In the genomic region with DNA sequence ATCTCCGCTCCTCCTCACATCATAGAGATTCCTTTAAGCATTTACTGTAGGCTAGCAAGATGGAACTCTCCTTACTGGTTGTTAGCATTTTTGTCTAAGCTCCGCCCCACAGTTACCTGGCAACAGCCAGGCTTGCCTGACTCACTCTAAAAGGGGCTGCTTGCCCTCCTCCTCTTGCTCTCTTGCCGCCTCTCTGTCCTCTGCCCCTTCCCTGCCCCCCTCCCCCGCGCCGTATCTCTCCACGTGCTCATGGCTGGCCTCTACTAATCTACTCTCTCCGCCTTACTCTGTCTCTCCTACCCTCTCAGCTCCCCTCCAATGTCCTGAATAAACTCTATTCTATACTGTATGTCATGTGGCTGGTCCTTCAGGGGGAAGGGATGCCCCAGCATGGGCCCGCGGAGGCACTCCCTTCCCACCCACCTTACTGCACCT, we compare ENCODE assay signal across 8 mouse cellular contexts. TPM values are rescaled to one million over a fixed set of nuclear protein-coding genes. Genes with fewer than 3 reads are reported as not detected.
A peak's percentile ranks its signal among the peaks of the same experiment; 100 is the strongest.
DNase-seq lines count a peak whose midpoint lies in the region; ATAC-seq and TF ChIP-seq lines count a peak whose summit lies in the region.

No protein-coding gene starts in this region.

- TF ChIP-seq EP300 in ES-Bruce4 (IDR thresholded peaks at IDR 0.05; ENCODE audit: insufficient read depth, low read depth, low read length): 0 out of 2 replicates have a peak, but pooled peaks have one; percentile 14

- peak overlapping the region; percentile 31 for H3K4me3 ChIP-seq in heart, embryonic 15.5 days
- H3K4me3 ChIP-seq in ES-Bruce4 (ENCODE audit: low read depth, low read length): peak overlapping the region; percentile 23; the same call in 1 of the 2 replicates
- H3K4me3 ChIP-seq in embryonic facial prominence, embryonic 14.5 days (ENCODE audit: low read depth, low read length): peak overlapping the region; percentile 15
- H3K4me3 ChIP-seq in stomach, embryonic 16.5 days (replicated peaks; ENCODE audit: low read length): no peak overlapping the region

- TF ChIP-seq POLR2A in ES-Bruce4 (IDR thresholded peaks at IDR 0.05; ENCODE audit: insufficient read depth, low read length): no peak

- no peaks in the 10 kb centered on the region for H3K9me3 ChIP-seq in heart, embryonic 15.5 days (replicated peaks)
- no peaks in the 10 kb centered on the region for H3K9me3 ChIP-seq in ES-Bruce4 (replicated peaks; ENCODE audit: control insufficient read depth, insufficient read depth, low read length, poor library complexity, severe bottlenecking)
- no peaks in the 10 kb centered on the region for H3K9me3 ChIP-seq in embryonic facial prominence, embryonic 14.5 days (ENCODE audit: control insufficient read depth, low read length)
- no peaks in the 10 kb centered on the region for H3K9me3 ChIP-seq in stomach, embryonic 16.5 days (replicated peaks; ENCODE audit: control insufficient read depth, low read length)

- no peak for TF ChIP-seq CTCF in ES-Bruce4 (IDR thresholded peaks at IDR 0.05; ENCODE audit: low read depth, low read length)

- H3K36me3 ChIP-seq in heart, embryonic 15.5 days: no peaks in the 10 kb centered on the region
- no peaks in the 10 kb centered on the region for H3K36me3 ChIP-seq in ES-Bruce4 (ENCODE audit: control insufficient read depth, insufficient read depth, low read length, poor library complexity, severe bottlenecking)
- H3K36me3 ChIP-seq in embryonic facial prominence, embryonic 14.5 days (ENCODE audit: control insufficient read depth, insufficient read depth, low read length): no peaks in the 10 kb centered on the region
- no peaks in the 10 kb centered on the region for H3K36me3 ChIP-seq in stomach, embryonic 16.5 days (ENCODE audit: control insufficient read depth, insufficient read depth, low read length)

- WGBS in heart, embryonic 15.5 days: 4% methylated on average over 10 of the region's 10 CpGs
- 4% methylated on average over 10 of the region's 10 CpGs for WGBS in embryonic facial prominence, embryonic 14.5 days
- 3% methylated on average over 10 of the region's 10 CpGs for WGBS in stomach, embryonic 16.5 days

- peak overlapping the region; percentile 61 for H3K4me2 ChIP-seq in heart, embryonic 15.5 days
- peak overlapping the region; percentile 47 for H3K4me2 ChIP-seq in embryonic facial prominence, embryonic 14.5 days (ENCODE audit: low read depth, low read length)
- peak overlapping the region; percentile 32 for H3K4me2 ChIP-seq in stomach, embryonic 16.5 days (ENCODE audit: low read depth, low read length)

- ATAC-seq in heart, embryonic 15.5 days (replicated peaks; ENCODE audit: insufficient number of reproducible peaks, insufficient read depth, low FRiP score, low read depth): no peak; the same call in 1 of the 2 replicates
- ATAC-seq in embryonic facial prominence, embryonic 14.5 days (ENCODE audit: low read depth): peak; percentile 82
- ATAC-seq in stomach, embryonic 16.5 days (ENCODE audit: insufficient read depth, low FRiP score): no peak

- no peak for DNase-seq in heart, postnatal 4 days
- peak; percentile 70 for DNase-seq in embryonic facial prominence, embryonic 14.5 days (ENCODE audit: low spot score)
- DNase-seq in liver: peak; percentile 38
- no peak for DNase-seq in cerebellum, adult 9-10 months
- no peak for DNase-seq in spleen, postnatal 36 days (ENCODE audit: low spot score in 2 of 2)

- peaks cover 28% of the 10 kb centered on the region for H3K27me3 ChIP-seq in heart, embryonic 15.5 days
- H3K27me3 ChIP-seq in ES-Bruce4 (ENCODE audit: control insufficient read depth, insufficient read depth, low read length, poor library complexity, severe bottlenecking): no peaks in the 10 kb centered on the region
- H3K27me3 ChIP-seq in embryonic facial prominence, embryonic 14.5 days (replicated peaks; ENCODE audit: control insufficient read depth, insufficient read depth, low read length): peaks cover 18% of the 10 kb centered on the region
- 0 out of 2 replicates have a peak, but pooled peaks cover 4% of the 10 kb centered on the region for H3K27me3 ChIP-seq in stomach, embryonic 16.5 days (ENCODE audit: control insufficient read depth, insufficient read depth, low read length)

- no peak overlapping the region for H3K27ac ChIP-seq in heart, embryonic 15.5 days
- H3K27ac ChIP-seq in ES-Bruce4 (ENCODE audit: insufficient read depth, low read length): no peak overlapping the region
- no peak overlapping the region for H3K27ac ChIP-seq in embryonic facial prominence, embryonic 14.5 days (replicated peaks; ENCODE audit: low read depth, low read length)
- no peak overlapping the region for H3K27ac ChIP-seq in stomach, embryonic 16.5 days (ENCODE audit: low read length)

- H3K9ac ChIP-seq in heart, embryonic 15.5 days: no peak overlapping the region
- no peak overlapping the region for H3K9ac ChIP-seq in ES-Bruce4 (ENCODE audit: low read depth, poor library complexity, severe bottlenecking)
- no peak overlapping the region for H3K9ac ChIP-seq in embryonic facial prominence, embryonic 14.5 days (ENCODE audit: low read depth, low read length)
- H3K9ac ChIP-seq in stomach, embryonic 16.5 days (ENCODE audit: low read length): no peak overlapping the region

- H3K4me1 ChIP-seq in heart, embryonic 15.5 days (replicated peaks): peaks cover 9% of the 10 kb centered on the region
- peaks cover 3% of the 10 kb centered on the region for H3K4me1 ChIP-seq in ES-Bruce4 (ENCODE audit: control insufficient read depth, insufficient read depth, low read length)
- peaks cover 7% of the 10 kb centered on the region; the same call in 1 of the 2 replicates for H3K4me1 ChIP-seq in embryonic facial prominence, embryonic 14.5 days (ENCODE audit: control insufficient read depth, insufficient read depth, low read length)
- H3K4me1 ChIP-seq in stomach, embryonic 16.5 days (ENCODE audit: control insufficient read depth, insufficient read depth, low read length): no peaks in the 10 kb centered on the region

RNA-seq across cellular contexts. Expression of a gene that starts 59.9 kb away (rescaled TPM):
- polyA plus RNA-seq in heart, embryonic 15.5 days (2015; fragmentation: Nextera tagmentation; extraction: Ambion mirVana): 40.1 and 46.4 TPM in 2 replicates
- 100 to 1,000 TPM; 101 to 107 TPM for total RNA-seq in heart, postnatal 4 days (2021)
- 87.2 and 92.0 TPM in 2 replicates for polyA plus RNA-seq in ES-Bruce4 (2011; ENCODE audit: insufficient read depth, insufficient read length, low read depth, missing spikeins)
- polyA plus RNA-seq in embryonic facial prominence, embryonic 14.5 days (2014; fragmentation: Nextera tagmentation; extraction: Ambion mirVana): 82.8 and 85.2 TPM in 2 replicates
- polyA plus RNA-seq in stomach, embryonic 16.5 days (2015; fragmentation: Nextera tagmentation; extraction: Ambion mirVana): 40.5 and 47.0 TPM in 2 replicates

Comparison
In these comparisons a context has a peak if more than half of its experiments do, and no peak if none do; other contexts are left out.
1. DNase-seq: peak in embryonic facial prominence, embryonic 14.5 days (single experiment) and liver (single experiment); none in heart, postnatal 4 days (single experiment), cerebellum, adult 9-10 months (single experiment) and spleen, postnatal 36 days (0 of 2).
2. Peak in every context shown above with its lines, with median percentiles within 50 percentile points of each other: H3K4me2 ChIP-seq.